Mouse (Mus musculus) left cerebral cortex, adult 11 months (tissue): ENCODE results near the gene Ivd.

Experiments
- DNase-seq: peaks from one replicate; pipeline ENCODE4 v3.0.0; 2022; ENCODE audit warnings: low spot score

Ivd gene

GRCm38 (mm10) chr2:118861454-118862339 lies at the start of gene Ivd:
Gene Ivd (plus strand): TSS chr2:118861954.
- peak; percentile 88 for DNase-seq

GRCm38 (mm10) chr2:118812724-118813123 lies 49.0 kb upstream of the Ivd start:
- no peak for DNase-seq

GRCm38 (mm10) chr2:118813981-118814836 lies 47.5 kb upstream of the Ivd start, which contains the start of gene Knstrn:
Gene Knstrn (plus strand): TSS chr2:118814003.
- DNase-seq: peak; percentile 73

- no peak for DNase-seq
These were observed 39.0 kb upstream of the Ivd start for GRCm38 (mm10) chr2:118822800-118823199.

GRCm38 (mm10) chr2:118824396-118824795 lies 37.4 kb upstream of the Ivd start:
- DNase-seq: no peak

GRCm38 (mm10) chr2:118829096-118829495 lies 32.7 kb upstream of the Ivd start:
- DNase-seq: no peak

- no peak for DNase-seq
These were observed 27.7 kb upstream of the Ivd start for GRCm38 (mm10) chr2:118834061-118834460.

- DNase-seq: no peak
These were observed 26.6 kb upstream of the Ivd start for GRCm38 (mm10) chr2:118835115-118835514.

GRCm38 (mm10) chr2:118838330-118838729 lies 23.4 kb upstream of the Ivd start:
- no peak for DNase-seq

- no peak for DNase-seq
These were observed 20.6 kb upstream of the Ivd start for GRCm38 (mm10) chr2:118841186-118841585.

GRCm38 (mm10) chr2:118841774-118842173 lies 20.0 kb upstream of the Ivd start:
- DNase-seq: no peak

- no peak for DNase-seq
These were observed 17.3 kb upstream of the Ivd start for GRCm38 (mm10) chr2:118844427-118844826.

- no peak for DNase-seq
These were observed 15.5 kb upstream of the Ivd start for GRCm38 (mm10) chr2:118846246-118846645.

- no peak for DNase-seq
These were observed 10.0 kb upstream of the Ivd start for GRCm38 (mm10) chr2:118851756-118852155.

- DNase-seq: no peak
These were observed 554 bp downstream of the Ivd start for GRCm38 (mm10) chr2:118862340-118862675.

- no peak for DNase-seq
These were observed 8.8 kb downstream of the Ivd start for GRCm38 (mm10) chr2:118870601-118871000.

- DNase-seq: no peak
These were observed 9.3 kb downstream of the Ivd start for GRCm38 (mm10) chr2:118871032-118871431.

GRCm38 (mm10) chr2:118873018-118873417 lies 11.3 kb downstream of the Ivd start:
- DNase-seq: no peak

GRCm38 (mm10) chr2:118873890-118874430 lies 12.2 kb downstream of the Ivd start:
- DNase-seq: no peak

GRCm38 (mm10) chr2:118875316-118875715 lies 13.6 kb downstream of the Ivd start:
- no peak for DNase-seq

GRCm38 (mm10) chr2:118876453-118876852 lies 14.7 kb downstream of the Ivd start:
- no peak for DNase-seq

GRCm38 (mm10) chr2:118881019-118881418 lies 19.3 kb downstream of the Ivd start:
- no peak for DNase-seq

GRCm38 (mm10) chr2:118881956-118882355 lies 20.2 kb downstream of the Ivd start:
- DNase-seq: no peak
